In genomic region chr9:38407502-38407901, GRCm38 (mm10) we compare ENCODE assay signal across 14 mouse cellular contexts. TPM values are rescaled to one million over a fixed set of nuclear protein-coding genes. Genes with fewer than 3 reads are reported as not detected.
"Had no signal": no experiment of that assay in that cellular context is flagged by ENCODE, and none has a peak within 500 bp of the region (broad histone marks: within the 10 kb centered on the region; RNA-seq: fewer than 3 reads in every experiment).

No protein-coding gene starts in this region.

RNA-seq across cellular contexts. Expression of gene Olfr147, which starts 6.0 kb away (rescaled TPM):
- total RNA-seq: neutrophil, adult 5-6 weeks had no signal
- polyA plus RNA-seq: neural tube, embryonic 13.5 days; neural tube, embryonic 14.5 days; neural tube, embryonic 15.5 days; small intestine, adult 2 months; spleen, adult 2 months; stomach, embryonic 14.5 days; stomach, embryonic 15.5 days; stomach, embryonic 16.5 days; stomach, postnatal 0 days; testis, adult 2 months; thymus, adult 2 months; thymus, postnatal 0 days; urinary bladder, adult 2 months had no signal

RNA-seq across cellular contexts. Expression of gene Olfr901, which starts 21.8 kb away (rescaled TPM):
- total RNA-seq: neutrophil, adult 5-6 weeks had no signal
- polyA plus RNA-seq: neural tube, embryonic 13.5 days; neural tube, embryonic 14.5 days; neural tube, embryonic 15.5 days; small intestine, adult 2 months; spleen, adult 2 months; stomach, embryonic 14.5 days; stomach, embryonic 15.5 days; stomach, embryonic 16.5 days; stomach, postnatal 0 days; testis, adult 2 months; thymus, adult 2 months; thymus, postnatal 0 days; urinary bladder, adult 2 months had no signal

RNA-seq across cellular contexts. Expression of gene Olfr251, which starts 30.6 kb away (rescaled TPM):
- total RNA-seq: neutrophil, adult 5-6 weeks had no signal
- polyA plus RNA-seq: neural tube, embryonic 13.5 days; neural tube, embryonic 14.5 days; neural tube, embryonic 15.5 days; small intestine, adult 2 months; spleen, adult 2 months; stomach, embryonic 14.5 days; stomach, embryonic 15.5 days; stomach, embryonic 16.5 days; stomach, postnatal 0 days; testis, adult 2 months; thymus, adult 2 months; thymus, postnatal 0 days; urinary bladder, adult 2 months had no signal

RNA-seq across cellular contexts. Expression of gene Olfr902, which starts 40.0 kb away (rescaled TPM):
- total RNA-seq: neutrophil, adult 5-6 weeks had no signal
- polyA plus RNA-seq: neural tube, embryonic 13.5 days; neural tube, embryonic 14.5 days; neural tube, embryonic 15.5 days; small intestine, adult 2 months; spleen, adult 2 months; stomach, embryonic 14.5 days; stomach, embryonic 15.5 days; stomach, embryonic 16.5 days; stomach, postnatal 0 days; testis, adult 2 months; thymus, adult 2 months; thymus, postnatal 0 days; urinary bladder, adult 2 months had no signal

RNA-seq across cellular contexts. Expression of gene Olfr250, which starts 40.8 kb away (rescaled TPM):
- total RNA-seq: neutrophil, adult 5-6 weeks had no signal
- polyA plus RNA-seq: neural tube, embryonic 13.5 days; neural tube, embryonic 14.5 days; neural tube, embryonic 15.5 days; small intestine, adult 2 months; spleen, adult 2 months; stomach, embryonic 14.5 days; stomach, embryonic 15.5 days; stomach, embryonic 16.5 days; stomach, postnatal 0 days; testis, adult 2 months; thymus, adult 2 months; thymus, postnatal 0 days; urinary bladder, adult 2 months had no signal
